Mouse (Mus musculus) testis, postnatal 10 days (tissue): ENCODE measurements around the gene Shc3.

Source experiments
- DNase-seq: peaks from one replicate; pipeline ENCODE4 v3.0.0; 2021; ENCODE audit warnings: low spot score

The Shc3 gene

DNA sequence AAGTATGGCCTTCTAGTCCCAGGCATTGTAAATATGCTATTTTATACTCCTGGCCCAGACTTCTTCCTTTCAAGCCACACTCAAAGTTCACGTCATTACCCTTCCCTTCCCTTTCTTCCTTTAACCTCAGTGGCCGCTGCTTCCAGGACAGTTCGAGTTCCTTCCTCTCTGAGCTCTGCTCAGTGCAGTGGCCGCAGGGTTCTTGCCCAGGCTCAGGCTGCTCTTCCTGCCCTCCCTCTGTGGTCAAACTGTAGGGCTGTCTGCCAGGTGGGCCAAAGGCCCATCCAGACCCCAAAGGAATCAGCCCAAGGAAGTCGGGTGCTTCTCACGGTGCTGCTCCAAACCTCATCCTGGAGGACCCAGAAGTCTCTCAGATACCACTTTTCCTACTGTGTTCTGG, 151.4 kb downstream of the Shc3 start:
- DNase-seq = no peak

DNA sequence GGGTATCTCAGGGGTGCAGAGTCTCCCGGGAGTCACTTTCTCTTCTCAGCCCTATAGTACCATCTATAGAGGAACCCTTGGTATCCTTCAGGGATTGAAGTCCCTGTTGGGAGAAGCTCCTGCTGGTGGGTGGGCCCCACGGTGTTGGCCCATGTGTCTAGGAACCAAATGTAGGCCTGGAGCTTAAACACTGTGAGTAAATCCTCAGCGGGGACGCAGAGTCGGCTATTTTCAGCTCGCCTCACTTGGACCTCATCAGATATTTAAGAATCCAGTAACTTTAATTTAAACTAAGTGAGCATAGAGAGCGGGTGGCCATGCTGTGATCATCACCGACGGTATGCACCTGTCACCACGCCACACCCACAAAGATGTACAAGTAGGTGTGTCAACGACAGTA, 152.5 kb downstream of the Shc3 start:
- no peak for DNase-seq

GRCm38 (mm10) chr13:51413461-51413860, 155.8 kb downstream of the Shc3 start:
- DNase-seq = peak; percentile 69

DNA sequence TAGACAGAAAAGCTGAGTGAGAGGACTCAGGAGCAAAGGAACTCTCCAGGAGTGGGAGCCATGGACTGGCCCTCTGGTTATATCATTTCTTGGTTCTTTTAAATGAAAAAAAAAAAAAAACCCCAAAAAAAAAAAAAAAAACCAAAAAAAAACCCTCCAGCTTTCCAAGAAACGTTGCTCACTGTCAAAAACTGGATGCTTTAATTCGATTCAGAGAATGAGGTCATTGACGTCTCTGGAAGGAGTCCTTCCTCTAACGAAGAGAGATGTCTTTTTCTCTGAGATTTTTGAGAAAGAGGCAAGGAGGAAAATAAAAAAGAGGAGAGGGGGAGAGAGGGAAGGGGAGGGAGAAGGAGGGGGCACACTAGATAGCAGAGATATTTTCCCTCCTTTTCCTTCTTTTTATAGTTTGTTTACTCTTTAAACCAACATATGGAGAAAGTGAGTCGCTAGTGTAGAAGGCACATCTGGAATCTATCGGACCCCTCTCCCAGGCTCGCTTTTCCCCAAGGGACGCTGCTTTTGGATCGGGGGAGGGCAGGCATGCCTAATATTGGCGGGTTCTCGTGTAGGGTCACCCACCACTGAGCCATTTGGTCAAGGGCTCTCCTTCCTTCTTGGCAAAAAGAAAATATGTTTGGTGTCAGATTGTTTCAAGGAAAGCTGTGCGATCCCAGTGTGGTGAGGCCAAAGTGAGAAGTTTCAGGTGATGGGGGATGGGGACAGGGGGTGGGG, 157.4 kb downstream of the Shc3 start:
- DNase-seq = no peak

DNA sequence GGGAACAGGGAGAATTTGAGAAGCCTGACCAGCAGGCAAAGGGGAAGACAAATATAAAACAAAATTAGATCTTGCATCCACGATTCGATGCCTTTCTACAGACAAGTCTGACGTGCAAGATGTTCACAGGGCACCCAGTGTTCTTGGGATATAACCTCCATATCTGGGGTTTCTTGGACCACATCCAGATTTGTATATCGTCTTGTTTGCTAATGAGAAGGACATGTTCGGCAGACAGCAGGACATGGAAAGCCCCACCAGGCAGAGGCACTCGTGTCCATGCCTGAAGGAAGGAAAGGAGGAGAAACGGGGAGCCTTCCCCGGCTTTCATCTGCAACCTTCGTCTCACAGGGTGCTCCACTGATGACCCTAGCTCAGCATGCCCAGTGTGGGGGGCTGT, 158.0 kb downstream of the Shc3 start:
- DNase-seq = no peak

- no peak for DNase-seq
Measured at GRCm38 (mm10) chr13:51409936-51410481, 159.2 kb downstream of the Shc3 start.

- peak; percentile 79 for DNase-seq
Measured at GRCm38 (mm10) chr13:51408519-51409001, 160.7 kb downstream of the Shc3 start, which contains the start of gene S1pr3. S1pr3 (plus strand) TSS chr13:51408639.

DNA sequence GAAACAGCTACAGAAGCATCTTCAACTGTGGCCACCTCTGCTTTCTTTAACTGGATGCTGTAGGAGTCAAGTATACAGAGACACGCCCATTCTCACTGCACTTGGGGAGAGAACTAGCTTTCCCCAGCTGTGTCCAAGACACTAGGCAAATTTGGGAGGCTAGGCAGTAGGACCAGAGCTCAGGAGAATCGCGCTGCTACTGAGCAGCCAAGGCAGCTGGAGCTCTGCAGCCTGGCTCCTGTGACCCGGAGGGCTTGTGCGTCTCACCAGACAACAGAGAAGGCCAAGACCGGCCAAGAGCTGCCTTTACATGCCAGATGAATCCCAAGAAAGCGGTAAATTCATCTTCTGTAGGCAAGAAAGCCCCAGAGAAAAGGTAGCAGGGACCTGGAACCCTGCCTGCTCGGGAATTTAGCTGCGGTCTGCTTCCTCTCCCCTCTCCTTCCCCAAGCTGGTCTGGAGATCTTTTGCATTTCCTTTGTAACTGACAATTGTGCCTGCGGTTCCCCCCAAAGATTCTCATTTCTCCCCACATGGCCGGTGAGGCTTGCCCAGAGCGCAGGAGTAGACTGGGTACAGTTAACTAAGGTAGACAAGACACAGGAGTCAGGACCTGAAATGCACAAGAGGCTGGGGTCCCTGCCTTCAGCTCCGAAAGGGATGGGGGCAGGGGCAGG, 161.5 kb downstream of the Shc3 start:
- DNase-seq = no peak

DNA sequence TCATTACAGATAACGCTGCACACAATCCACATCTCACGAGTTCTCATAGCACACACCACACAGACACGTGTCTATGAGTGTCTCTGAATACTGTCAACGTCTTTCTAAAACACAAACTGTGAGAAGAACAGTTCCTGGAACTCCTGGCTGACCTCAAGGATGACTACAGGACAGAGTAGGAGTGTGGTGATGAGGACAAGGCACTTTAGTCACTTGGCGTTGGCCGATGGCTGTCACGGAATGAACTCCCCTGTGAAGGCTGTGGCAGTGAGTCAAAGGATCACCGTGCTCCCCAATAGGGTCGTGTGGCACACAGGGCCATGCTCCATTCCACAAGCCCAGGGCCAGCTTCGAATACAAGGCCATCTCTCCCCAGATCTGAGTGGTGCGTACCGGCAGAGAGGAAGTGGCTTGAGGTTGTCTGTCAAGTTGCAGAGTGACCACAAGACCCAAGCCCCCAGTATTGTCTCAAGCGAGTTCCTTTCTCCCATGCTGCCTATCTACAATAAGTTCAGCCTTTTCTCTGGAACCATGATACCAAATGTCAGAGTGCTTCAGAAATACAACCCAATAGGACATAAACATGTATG, 163.4 kb downstream of the Shc3 start:
- DNase-seq = no peak

- no peak for DNase-seq
Measured at GRCm38 (mm10) chr13:51404566-51404965, 164.7 kb downstream of the Shc3 start.

GRCm38 (mm10) chr13:51400736-51401501, 168.3 kb downstream of the Shc3 start:
- peak; percentile 64 for DNase-seq

DNA sequence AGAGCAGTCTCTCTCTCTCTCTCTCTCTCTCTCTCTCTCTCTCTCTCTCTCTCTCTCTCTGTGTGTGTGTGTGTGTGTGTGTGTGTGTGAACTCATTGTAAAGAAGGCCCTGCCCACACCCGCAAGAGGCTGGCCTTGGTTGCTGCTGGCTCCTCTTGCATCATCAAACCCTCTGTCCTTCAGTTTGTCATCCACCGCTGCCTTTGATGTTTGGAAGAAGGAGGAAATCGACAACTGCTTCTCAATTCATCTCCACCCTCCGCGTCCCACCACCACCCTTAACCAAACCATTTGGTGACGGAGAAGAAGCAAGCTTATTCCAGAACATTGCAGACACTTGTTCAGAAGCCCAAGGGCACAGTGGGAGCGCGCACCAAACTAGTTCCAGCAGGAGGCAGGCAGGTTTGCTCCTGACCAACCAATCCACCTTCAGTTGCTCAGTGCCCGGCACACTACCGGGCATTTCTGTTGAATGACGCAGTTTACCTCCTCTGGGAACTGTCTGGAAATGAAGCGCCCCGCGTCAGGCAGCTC, 169.0 kb downstream of the Shc3 start:
- DNase-seq = peak; percentile 52

GRCm38 (mm10) chr13:51399562-51399961, 169.7 kb downstream of the Shc3 start:
- no peak for DNase-seq

- no peak for DNase-seq
Measured at GRCm38 (mm10) chr13:51397861-51398260, 171.4 kb downstream of the Shc3 start.

GRCm38 (mm10) chr13:51392256-51392655, 177.0 kb downstream of the Shc3 start:
- no peak for DNase-seq

- no peak for DNase-seq
Measured at GRCm38 (mm10) chr13:51391359-51391916, 177.8 kb downstream of the Shc3 start.

GRCm38 (mm10) chr13:51390398-51390797, 178.8 kb downstream of the Shc3 start:
- DNase-seq = no peak

GRCm38 (mm10) chr13:51387908-51388307, 181.3 kb downstream of the Shc3 start:
- no peak for DNase-seq

DNA sequence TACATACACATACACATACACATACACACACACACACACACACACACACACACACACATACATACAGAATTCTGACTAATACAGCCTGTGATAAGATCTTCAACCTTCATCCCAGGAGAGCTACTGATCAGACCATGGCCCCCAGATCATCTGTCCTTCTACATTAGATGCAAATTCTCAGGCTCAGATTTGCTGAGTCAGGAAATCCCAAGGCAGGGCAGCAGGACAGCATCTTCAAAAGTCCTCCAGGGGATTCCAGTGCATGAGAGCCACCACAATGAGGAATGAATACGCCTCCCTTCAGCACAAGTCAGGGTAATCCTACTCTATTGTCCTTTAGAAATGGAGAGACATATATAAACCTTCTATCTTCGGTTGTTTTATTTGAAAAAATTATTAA, 184.3 kb downstream of the Shc3 start:
- no peak for DNase-seq

- no peak for DNase-seq
Measured at GRCm38 (mm10) chr13:51381498-51381897, 187.7 kb downstream of the Shc3 start.
